Mouse (Mus musculus) E14TG2a.4 (cell line): ENCODE measurements around the gene Trip12.

ENCODE experiments used
- H3K27me3 ChIP-seq: 2 replicates; pipeline ENCODE4 v1.6.1; 2014; ENCODE audit warnings: low read length, control low read depth; ENCODE audit not compliant: insufficient read depth
- H3K36me3 ChIP-seq: 2 replicates; pipeline ENCODE4 v1.6.1; 2014; ENCODE audit warnings: low read length, control low read depth; ENCODE audit not compliant: insufficient read depth
- H3K4me1 ChIP-seq: replicated peaks from 2 replicates; pipeline ENCODE4 v1.6.1; 2014; ENCODE audit warnings: low read depth, low read length, control low read depth
- H3K4me3 ChIP-seq: replicated peaks from 2 replicates; pipeline ENCODE4 v1.5.1; 2014; ENCODE audit warnings: mild to moderate bottlenecking, low read length
- H3K9me3 ChIP-seq: 2 replicates; pipeline ENCODE4 v1.6.1; 2014; ENCODE audit warnings: low read length, control low read depth
- CTCF ChIP-seq: conservative IDR thresholded peaks from 2 replicates; pipeline ENCODE4 v1.5.1; 2014; ENCODE audit warnings: low read length
- NANOG ChIP-seq: IDR thresholded peaks from 2 replicates; pipeline ENCODE4 v1.6.1; 2014; ENCODE audit warnings: borderline replicate concordance, low read length, mixed read lengths
- POU5F1 ChIP-seq: IDR thresholded peaks from 2 replicates; pipeline ENCODE4 v1.6.1; 2014; ENCODE audit warnings: low read length, borderline replicate concordance

The Trip12 gene

DNA sequence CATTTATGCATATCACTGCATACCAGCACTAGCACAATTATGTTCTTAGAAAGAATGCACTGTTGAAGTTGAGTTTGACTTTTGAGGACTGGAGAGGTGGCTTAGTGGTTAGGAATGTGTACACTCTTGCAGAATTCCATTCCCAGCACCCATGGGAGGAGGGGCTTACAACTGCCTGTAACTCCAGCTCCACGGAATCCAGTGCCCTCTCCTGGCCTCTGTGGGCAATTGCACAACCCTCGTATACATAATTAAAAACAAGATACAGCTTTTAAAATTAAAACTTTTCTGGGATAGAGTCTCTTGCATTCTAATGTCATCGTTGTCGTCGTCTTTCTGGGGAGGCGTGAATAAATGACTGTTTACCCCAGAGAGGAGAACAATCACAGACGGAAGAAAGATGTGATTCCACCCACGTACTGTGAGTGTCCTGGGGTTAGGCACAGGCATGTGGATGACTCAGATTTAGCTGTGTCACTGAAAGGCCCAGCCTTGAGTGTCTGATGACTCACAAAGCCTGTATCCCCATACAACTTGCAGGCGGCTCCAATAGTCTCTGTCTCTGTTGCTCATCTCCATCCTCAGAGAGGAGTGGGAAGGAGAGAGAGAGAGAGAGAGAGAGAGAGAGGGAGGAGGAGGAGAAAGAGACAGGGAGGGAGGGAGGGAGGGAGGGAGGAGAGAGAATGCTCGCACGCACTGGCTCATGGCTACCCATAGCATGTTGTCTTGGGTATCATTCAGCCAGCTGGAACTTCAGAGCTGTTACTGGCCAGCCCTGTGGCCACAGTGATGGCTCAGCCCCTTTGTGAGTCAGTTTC is 41.1 kb upstream of the Trip12 start:
- peaks cover 62% of the 10 kb centered on the region for H3K4me1 ChIP-seq
- H3K27me3 ChIP-seq = no peaks in the 10 kb centered on the region
- no peaks in the 10 kb centered on the region for H3K9me3 ChIP-seq
- peak; percentile 93 for TF ChIP-seq CTCF
- TF ChIP-seq NANOG = no peak
- H3K4me3 ChIP-seq = no peak overlapping the region
- H3K36me3 ChIP-seq = no peaks in the 10 kb centered on the region

DNA sequence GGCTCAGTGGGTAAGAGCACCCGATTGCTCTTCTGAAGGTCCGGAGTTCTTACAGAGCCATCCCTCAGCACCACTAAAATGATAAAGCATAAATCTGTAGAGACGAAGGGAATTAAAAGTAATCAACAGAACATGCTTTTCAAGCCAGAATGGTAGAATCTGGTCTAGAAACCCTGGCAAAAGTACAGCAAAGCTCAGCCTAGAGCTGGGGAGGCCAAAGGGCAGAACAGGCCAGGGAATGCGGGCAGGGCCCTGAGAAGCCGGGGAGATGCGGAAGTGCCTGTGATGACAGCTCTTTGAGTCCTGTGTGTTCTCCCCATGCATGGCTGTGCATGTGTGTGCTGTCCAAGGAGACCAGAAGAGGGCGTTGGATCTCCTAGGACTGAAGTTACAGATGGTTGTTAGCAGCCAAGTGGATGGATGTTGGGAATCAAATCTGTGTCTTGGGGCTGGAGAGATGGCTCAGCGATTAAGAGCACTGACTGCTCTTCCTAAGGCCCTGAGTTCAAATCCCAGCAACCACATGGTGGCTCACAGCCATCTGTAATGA is 39.3 kb upstream of the Trip12 start:
- no peak for TF ChIP-seq POU5F1
- peak; percentile 39 for TF ChIP-seq CTCF
- no peak for TF ChIP-seq NANOG
- H3K27me3 ChIP-seq = no peaks in the 10 kb centered on the region
- H3K4me1 ChIP-seq = peaks cover 64% of the 10 kb centered on the region
- H3K4me3 ChIP-seq = no peak overlapping the region
- no peaks in the 10 kb centered on the region for H3K9me3 ChIP-seq
- H3K36me3 ChIP-seq = no peaks in the 10 kb centered on the region

DNA sequence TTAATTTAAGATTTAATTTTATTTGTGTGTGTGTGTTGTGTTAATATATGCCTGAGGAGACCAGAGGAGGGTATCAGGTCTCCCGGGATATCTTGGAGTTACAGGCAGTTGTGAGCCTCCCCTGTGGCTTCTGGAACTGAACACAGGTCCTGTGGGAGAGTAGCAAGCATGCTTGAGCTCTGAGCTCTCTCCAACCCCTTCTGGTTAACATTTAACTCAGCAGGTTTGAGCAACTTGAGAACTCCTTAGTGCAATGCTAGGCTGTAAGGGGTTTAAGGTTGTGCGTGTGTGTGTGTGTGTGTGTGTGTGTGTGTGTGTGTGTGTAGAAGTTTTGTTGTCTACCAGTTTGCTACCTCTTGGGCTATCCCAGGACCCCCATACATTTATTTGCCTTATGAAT is 37.3 kb upstream of the Trip12 start:
- no peak for TF ChIP-seq CTCF
- no peak for TF ChIP-seq NANOG
- TF ChIP-seq POU5F1 = no peak
- H3K27me3 ChIP-seq = no peaks in the 10 kb centered on the region
- H3K4me3 ChIP-seq = no peak overlapping the region
- H3K9me3 ChIP-seq = no peaks in the 10 kb centered on the region
- H3K4me1 ChIP-seq = peaks cover 68% of the 10 kb centered on the region
- no peaks in the 10 kb centered on the region for H3K36me3 ChIP-seq

DNA sequence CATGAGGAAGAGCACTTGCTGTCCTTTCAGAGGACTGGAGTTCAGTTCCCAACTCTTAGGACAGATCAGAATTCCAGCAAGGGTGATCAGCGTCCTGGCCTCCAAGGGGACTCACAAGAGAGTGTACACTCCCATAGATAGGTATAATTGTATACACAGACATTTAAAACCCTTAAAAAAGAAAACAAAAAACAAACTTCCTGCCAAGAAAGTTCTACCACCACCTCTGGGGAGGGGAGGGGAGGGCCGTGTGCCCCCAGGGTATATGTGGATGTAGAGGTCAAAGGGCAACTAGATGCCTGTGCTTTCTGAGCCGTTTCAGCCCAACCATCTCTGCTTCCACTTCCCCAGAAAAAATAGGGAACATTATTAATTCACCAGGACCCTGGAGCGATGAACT is 32.6 kb upstream of the Trip12 start:
- H3K4me1 ChIP-seq = peaks cover 77% of the 10 kb centered on the region
- H3K27me3 ChIP-seq = no peaks in the 10 kb centered on the region
- H3K9me3 ChIP-seq = no peaks in the 10 kb centered on the region
- H3K4me3 ChIP-seq = 0 out of 2 replicates have a peak overlapping the region, but pooled peaks have one; percentile 26
- no peaks in the 10 kb centered on the region for H3K36me3 ChIP-seq
- TF ChIP-seq POU5F1 (no peak), CTCF (no peak), NANOG (no peak)

DNA sequence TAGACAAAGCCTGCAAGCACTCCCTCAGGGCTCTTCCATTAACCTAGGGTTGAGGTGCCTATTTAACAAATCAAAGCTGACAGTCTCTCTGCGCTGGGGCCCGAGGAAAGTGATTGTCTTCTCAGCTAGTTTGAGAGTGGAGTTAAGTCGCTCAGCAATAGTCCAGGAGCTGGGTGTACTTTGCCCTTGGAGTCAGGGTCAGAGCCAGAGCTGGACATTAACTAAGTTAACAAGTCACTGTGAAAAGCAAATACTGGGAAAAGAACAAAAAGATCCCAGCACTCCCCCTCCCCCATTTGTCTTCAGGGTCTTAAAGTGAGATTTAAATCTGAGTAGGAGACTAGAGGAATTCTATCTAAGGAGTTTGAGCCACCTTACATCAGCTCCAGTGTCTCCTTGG is 31.8 kb upstream of the Trip12 start:
- no peaks in the 10 kb centered on the region for H3K27me3 ChIP-seq
- H3K4me3 ChIP-seq = peak overlapping the region; percentile 32
- H3K4me1 ChIP-seq = peaks cover 84% of the 10 kb centered on the region
- TF ChIP-seq NANOG (peak; percentile 79; the same call in 1 of the 2 replicates), CTCF (no peak)
- no peaks in the 10 kb centered on the region for H3K9me3 ChIP-seq
- no peaks in the 10 kb centered on the region for H3K36me3 ChIP-seq

DNA sequence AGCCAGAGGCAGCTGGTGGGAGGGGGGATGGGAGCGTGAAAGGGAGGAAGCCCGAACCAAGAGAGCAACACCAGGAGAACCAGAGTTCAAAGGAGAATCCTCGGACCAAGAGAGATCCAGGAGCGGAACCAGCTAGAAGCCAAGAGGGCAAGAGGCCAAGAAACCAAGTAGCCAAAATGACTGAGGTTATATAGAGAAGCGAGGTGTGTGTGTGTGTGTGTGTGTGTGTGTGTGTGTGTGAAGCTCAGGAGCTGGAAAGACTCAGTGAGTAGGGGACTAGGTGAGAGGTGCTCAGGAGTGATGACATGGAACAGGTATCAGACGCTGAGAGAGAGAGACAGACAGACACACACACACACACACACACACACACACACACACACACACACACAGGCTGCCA is 30.8 kb upstream of the Trip12 start:
- no peak for TF ChIP-seq NANOG
- no peak for TF ChIP-seq CTCF
- no peak for TF ChIP-seq POU5F1
- H3K4me1 ChIP-seq = peaks cover 94% of the 10 kb centered on the region

DNA sequence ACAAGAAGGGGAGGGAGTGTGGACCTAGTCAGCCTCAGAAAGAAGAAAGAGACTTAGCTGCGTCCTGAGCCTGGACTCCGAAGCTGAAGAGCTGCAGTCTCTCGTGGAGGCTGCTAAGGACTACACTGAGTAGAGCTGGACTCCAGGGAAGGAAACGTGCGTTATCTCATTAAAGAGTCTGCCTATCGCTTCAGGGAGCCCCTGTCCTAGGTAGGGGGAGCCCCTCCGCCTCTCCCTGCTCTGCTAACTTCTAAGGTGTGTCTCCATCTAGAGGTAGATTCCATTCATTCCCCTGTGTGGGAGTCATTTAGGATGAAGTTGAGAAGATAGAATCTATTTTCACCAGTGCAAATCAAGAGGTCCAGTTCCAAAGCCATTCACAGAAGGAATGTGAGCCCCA is 29.2 kb upstream of the Trip12 start:
- Histone ChIP-seq H3K36me3 (no peaks in the 10 kb centered on the region), H3K4me3 (peak overlapping the region; percentile 72), H3K27me3 (no peaks in the 10 kb centered on the region), H3K9me3 (no peaks in the 10 kb centered on the region), H3K4me1 (peaks cover 95% of the 10 kb centered on the region)
- TF ChIP-seq NANOG (no peak), POU5F1 (no peak), CTCF (0 out of 2 replicates have a peak, but pooled peaks have one; percentile 8)

More for the DNA sequence above, 30.8 kb upstream of the Trip12 start:
- H3K4me3 ChIP-seq = peak overlapping the region; percentile 7
- H3K27me3 ChIP-seq = no peaks in the 10 kb centered on the region
- no peaks in the 10 kb centered on the region for H3K36me3 ChIP-seq
- no peaks in the 10 kb centered on the region for H3K9me3 ChIP-seq

DNA sequence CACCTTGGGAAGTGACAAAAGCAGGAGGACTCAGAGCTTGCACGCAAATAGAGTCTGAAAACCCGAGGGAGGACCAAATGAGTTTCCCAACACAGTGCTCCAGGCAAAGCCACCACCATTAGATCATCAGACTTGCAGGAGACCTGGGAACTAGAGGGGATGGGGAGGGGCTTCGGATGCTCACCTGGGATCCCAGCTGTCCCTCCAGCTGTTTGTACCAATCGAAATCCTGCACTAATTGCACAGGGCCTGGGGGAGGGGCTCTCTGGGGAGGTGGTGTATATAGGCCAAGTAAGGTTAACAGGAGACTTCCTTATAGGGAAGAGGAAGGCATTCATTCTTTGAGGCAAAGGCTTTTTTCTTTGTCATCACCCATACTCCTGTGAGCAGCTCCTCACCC is 28.5 kb upstream of the Trip12 start:
- peaks cover 95% of the 10 kb centered on the region for H3K4me1 ChIP-seq
- peak overlapping the region; percentile 72 for H3K4me3 ChIP-seq
- no peak for TF ChIP-seq NANOG
- TF ChIP-seq CTCF = no peak
- no peak for TF ChIP-seq POU5F1
- no peaks in the 10 kb centered on the region for H3K36me3 ChIP-seq
- no peaks in the 10 kb centered on the region for H3K27me3 ChIP-seq
- no peaks in the 10 kb centered on the region for H3K9me3 ChIP-seq
